Mouse (Mus musculus) cortical plate, adult 2 months (tissue): ENCODE data around the gene Tfap2b.

Experiments used
- CTCF ChIP-seq: fragments of 200-500 bp; IDR thresholded peaks from 2 replicates; pipeline ENCODE4 v1.5.1; 2011; ENCODE audit warnings: mild to moderate bottlenecking, control low read depth, low read length; ENCODE audit not compliant: insufficient read depth; ENCODE audit errors: extremely low read depth
- POLR2A ChIP-seq: fragments of 200-500 bp; IDR thresholded peaks from 2 replicates; pipeline ENCODE4 v1.6.1; 2011; ENCODE audit warnings: mild to moderate bottlenecking, low read length, control low read depth; ENCODE audit not compliant: insufficient read depth; ENCODE audit errors: extremely low read depth

- TF ChIP-seq CTCF: no peak
- TF ChIP-seq POLR2A: no peak
Measured at GRCm38 (mm10) chr1:19236051-19236450, 27.3 kb downstream of the Tfap2b start.
